Mouse (Mus musculus) testis, adult 2 months (tissue): Measurements from ENCODE around the gene 1500009C09Rik.

Source experiments
- CTCF ChIP-seq: fragments of 200-500 bp; IDR thresholded peaks from 2 replicates; pipeline ENCODE4 v1.5.1; 2012; ENCODE audit warnings: low read depth, mild to moderate bottlenecking, inconsistent platforms, low read length, moderate library complexity; ENCODE audit not compliant: control insufficient read depth, insufficient read depth, insufficient replicate concordance
- POLR2A ChIP-seq: fragments of 200-500 bp; IDR thresholded peaks from 2 replicates; pipeline ENCODE4 v1.6.1; 2012; ENCODE audit warnings: low read depth, mild to moderate bottlenecking, inconsistent platforms, low read length, moderate library complexity; ENCODE audit not compliant: control insufficient read depth

GRCm38 (mm10) chr15:82211911-82212751 lies 40.1 kb upstream of the 1500009C09Rik start:
- TF ChIP-seq CTCF (no peak), POLR2A (no peak)
